Mouse (Mus musculus) CD8-positive naive resting alpha-beta T cell, adult 2 months (primary cell): ENCODE measurements around the gene Pnlip.

Experiments
- DNase-seq, 2 experiments: peaks; one replicate each; pipeline ENCODE4 v3.0.0; 2022; ENCODE audit warnings: low read depth in 2 of 2, low spot score in 2 of 2

Pnlip gene

DNA sequence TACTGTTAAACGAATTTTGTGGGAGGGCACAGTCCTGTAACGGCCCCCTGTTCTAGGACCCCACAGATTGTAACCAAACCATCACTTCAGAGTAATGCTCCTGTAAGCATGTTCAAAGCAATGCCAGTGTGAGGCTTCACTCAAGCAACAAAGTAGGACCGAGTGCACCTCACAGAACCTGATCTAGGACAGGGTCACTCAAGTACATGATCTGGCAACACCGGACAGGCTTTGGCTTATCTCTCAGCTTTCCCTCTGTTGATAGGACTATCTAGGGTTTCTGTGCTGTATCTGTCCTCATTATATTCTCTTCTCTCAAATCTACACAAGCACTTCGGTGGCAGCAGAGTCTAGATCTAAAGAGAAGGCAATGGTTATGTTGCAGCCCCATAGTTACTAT is 74.3 kb downstream of the Pnlip start:
- no peak for DNase-seq

DNA sequence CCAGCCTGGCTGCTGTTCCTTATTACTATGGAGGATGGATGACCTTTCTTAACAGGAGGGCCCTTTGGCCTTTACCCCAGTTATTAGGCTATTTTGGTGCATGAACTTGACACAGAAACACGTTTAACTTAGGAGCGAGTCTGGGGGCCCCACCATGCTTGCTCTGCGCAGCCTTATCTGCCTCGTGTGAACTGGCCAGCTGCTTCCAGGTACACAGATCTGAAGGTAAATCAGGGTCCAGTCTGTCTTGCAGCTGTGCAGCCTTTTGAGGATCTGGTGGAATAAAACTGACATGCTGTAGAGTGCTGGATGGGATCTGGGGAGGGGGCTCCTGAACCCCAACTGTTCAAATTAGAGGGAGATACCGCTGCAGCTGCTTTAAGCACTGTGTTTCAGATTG is 75.5 kb downstream of the Pnlip start:
- no peak for DNase-seq

DNA sequence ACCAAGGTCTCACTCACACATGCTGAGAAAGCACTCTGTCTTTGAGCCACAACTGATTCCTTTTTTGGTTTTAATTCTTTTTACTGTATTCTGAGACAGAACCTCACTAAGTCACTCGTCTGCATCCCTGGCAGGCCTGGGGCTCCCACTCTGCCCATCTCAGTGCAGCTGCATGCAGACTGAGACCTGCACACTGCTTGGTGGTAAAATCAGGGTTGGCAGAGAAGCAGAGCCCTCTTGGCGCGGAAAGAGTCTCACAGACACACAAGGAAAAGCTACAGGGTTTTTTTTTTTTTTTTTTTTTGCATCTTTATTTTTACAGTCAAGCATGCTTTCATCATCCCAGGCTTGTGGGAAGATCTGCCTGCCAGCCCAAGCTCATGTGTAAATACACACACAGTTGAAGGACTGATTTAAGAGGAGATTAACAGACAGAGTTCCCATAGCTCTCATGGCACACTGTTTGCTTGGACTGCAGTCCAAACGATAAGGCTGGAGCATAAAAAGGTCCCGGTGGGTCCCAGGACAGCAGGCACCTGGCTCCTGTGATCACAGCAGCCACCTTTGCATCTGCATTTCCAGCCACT is 76.2 kb downstream of the Pnlip start, which contains the start of gene Pnliprp1:
Gene Pnliprp1 (plus strand): TSS at position 443 of the 587 bp plus-strand sequence.
- no peak for DNase-seq
